Mouse (Mus musculus) liver, postnatal 0 days (tissue): ENCODE results near the gene Aig1.

ENCODE experiments used
- CTCF ChIP-seq: sonication (generic); IDR thresholded peaks from 2 replicates; pipeline ENCODE4 v1.5.1; 2016; ENCODE audit warnings: antibody characterized with exemption, low read depth
- EP300 ChIP-seq: IDR thresholded peaks from 2 replicates; pipeline ENCODE4 v1.6.1; 2016; ENCODE audit warnings: antibody characterized with exemption, low read depth, mild to moderate bottlenecking

DNA sequence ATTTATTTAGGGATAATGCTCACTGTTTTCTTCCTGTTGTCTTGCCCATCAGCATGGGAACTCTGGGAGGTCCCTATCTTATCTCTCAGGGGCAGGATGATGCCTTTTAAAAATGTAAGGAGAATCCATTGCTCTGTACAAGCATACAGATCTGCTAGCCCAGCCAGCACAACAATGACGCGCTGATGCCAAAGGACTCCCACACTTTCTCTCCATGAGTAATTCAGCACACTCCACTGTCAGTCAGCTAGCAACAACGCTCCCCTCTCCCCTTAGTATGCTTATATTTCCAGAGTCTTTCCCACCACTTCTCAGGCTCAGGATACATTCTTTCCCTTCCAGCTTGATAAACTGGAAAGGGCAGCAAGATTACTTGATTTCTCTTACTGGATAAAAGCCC is 46.4 kb upstream of the Aig1 start:
- TF ChIP-seq CTCF (no peak), EP300 (no peak)
